Mouse (Mus musculus): ENCODE measurements around the gene Mad2l2.
"Not testable (repeated sequence)": the region's sequence is repeated elsewhere in the genome, so short reads cannot be mapped to it uniquely, and the experiment has no call there.

- TF ChIP-seq GATA1 (IDR thresholded peaks at IDR 0.05; ENCODE audit: borderline replicate concordance, low read length); FLI1 (IDR thresholded peaks at IDR 0.05; ENCODE audit: low read length): not testable (repeated sequence)
Measured at GRCm38 (mm10) chr4:148188767-148189166, 58.6 kb downstream of the Mad2l2 start.
